Mouse (Mus musculus) B cell, adult (primary cell): ENCODE results near the gene Meox2. TPM values are rescaled to one million over a fixed set of nuclear protein-coding genes. Genes with fewer than 3 reads are reported as not detected.

ENCODE experiments used
- total RNA-seq: library from RNA; stranded (reverse); gene quantifications from 4 replicates; pipeline ENCODE4 v1.2.4, GENCODE M21; 2023; ENCODE audit not compliant: inconsistent age

The Meox2 gene
- not detected in 4 replicates for total RNA-seq

DNA sequence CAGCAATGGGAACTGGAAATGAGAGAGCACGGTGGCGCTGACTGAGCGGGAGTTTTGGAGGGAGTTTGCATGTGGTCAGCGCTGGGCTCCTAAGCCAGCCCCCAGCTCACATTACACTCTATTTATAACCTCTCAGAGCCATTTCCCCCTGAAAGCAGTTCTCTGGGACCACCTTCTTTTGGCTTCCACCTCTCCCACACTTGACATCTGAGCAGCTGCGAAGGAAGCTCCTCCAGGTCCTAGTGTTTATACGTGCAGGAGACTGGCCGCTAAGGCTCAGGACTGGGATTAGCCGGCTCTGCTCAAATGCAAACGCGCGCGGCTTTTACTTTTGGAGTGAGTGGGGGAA is at the start of gene Meox2:
TSS of gene Meox2 (plus strand) at position 151 of the 349 bp plus-strand sequence.

Other genes starting within 250 kb of the Meox2 start
- gene Agmo, start 133.1 kb downstream of the Meox2 start, total RNA-seq = not detected in 4 replicates